Mouse (Mus musculus) hindbrain, embryonic 11.5 days (tissue): ENCODE data around the gene Gm21897. TPM values are rescaled to one million over a fixed set of nuclear protein-coding genes. Genes with fewer than 3 reads are reported as not detected.

Experiments used
- ATAC-seq: fragments of 200-750 bp; cut with Nextera tagmentation; 2 replicates; pipeline ENCODE4 v1.8.0; 2017; ENCODE audit warnings: mild to moderate bottlenecking, moderate TSS enrichment, moderate library complexity; ENCODE audit not compliant: low FRiP score
- DNase-seq: peaks from one replicate; pipeline ENCODE4 v3.0.0-alpha.2; 2015; ENCODE audit warnings: low spot score
- H3K27ac ChIP-seq: fragments of 300-500 bp; sonication (generic); 2 replicates; pipeline ENCODE4 v1.5.1; 2014; ENCODE audit warnings: mild to moderate bottlenecking, low read depth, low read length
- H3K27me3 ChIP-seq: fragments of 300-500 bp; sonication (generic); 2 replicates; pipeline ENCODE4 v1.6.1; 2014; ENCODE audit warnings: mild to moderate bottlenecking, low read length, moderate library complexity, mixed read lengths; ENCODE audit not compliant: control insufficient read depth, insufficient read depth
- H3K36me3 ChIP-seq: fragments of 300-500 bp; sonication (generic); 2 replicates; pipeline ENCODE4 v1.6.1; 2014; ENCODE audit warnings: mild to moderate bottlenecking, low read length, moderate library complexity, mixed read lengths; ENCODE audit not compliant: control insufficient read depth, insufficient read depth
- H3K4me1 ChIP-seq: fragments of 300-500 bp; sonication (generic); replicated peaks from 2 replicates; pipeline ENCODE4 v1.6.1; 2014; ENCODE audit warnings: low read length, mixed read lengths; ENCODE audit not compliant: control insufficient read depth, insufficient read depth
- H3K4me2 ChIP-seq: fragments of 300-500 bp; sonication (generic); replicated peaks from 2 replicates; pipeline ENCODE4 v1.6.1; 2014; ENCODE audit warnings: mild to moderate bottlenecking, low read depth, low read length
- H3K4me3 ChIP-seq: fragments of 300-500 bp; sonication (generic); 2 replicates; pipeline ENCODE4 v1.5.1; 2014; ENCODE audit warnings: low read depth, low read length
- H3K9ac ChIP-seq: fragments of 300-500 bp; sonication (generic); 2 replicates; pipeline ENCODE4 v1.6.1; 2014; ENCODE audit warnings: low read depth, low read length
- H3K9me3 ChIP-seq: fragments of 300-500 bp; sonication (generic); 2 replicates; pipeline ENCODE4 v1.6.1; 2016; ENCODE audit warnings: low read length; ENCODE audit not compliant: control insufficient read depth
- WGBS: fragments of 180-500 bp; shearing (Covaris S2); extraction: QIAGEN DNeasy Blood & Tissue Kit; methylation state at CpG from one replicate; pipeline ENCODE4 v1.1.7; 2014; 5-methylcytosine and 5-hydroxymethylcytosine counted together
- polyA plus RNA-seq: library from polyadenylated mRNA; unstranded; fragments of >200 nt; fragmentation: Nextera tagmentation; extraction: Ambion mirVana; gene quantifications from 2 replicates; pipeline ENCODE4 v1.2.1, GENCODE M21; 2014

Gm21897 gene
- polyA plus RNA-seq, 1 experiment from 2014 or later = not detected

DNA sequence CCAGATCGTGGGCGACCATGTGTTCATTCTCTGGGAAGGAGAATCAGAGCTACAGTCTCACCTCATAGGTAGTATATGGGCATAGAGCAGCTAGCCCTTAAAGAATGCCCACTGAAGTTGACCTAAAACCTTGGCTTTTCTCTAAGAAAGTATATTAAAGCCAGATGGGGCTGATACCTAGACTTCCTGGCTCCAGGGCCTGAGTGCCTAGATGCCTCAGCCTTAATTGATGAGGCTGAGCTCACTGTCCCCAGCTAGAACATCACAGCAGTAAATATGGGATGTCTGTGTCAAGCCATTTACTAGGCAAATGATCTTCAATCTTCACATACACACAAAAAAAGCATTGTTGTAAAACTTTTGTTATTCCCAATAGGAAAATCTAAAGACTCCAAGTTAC lies 32.1 kb downstream of the Gm21897 start:
- H3K36me3 ChIP-seq = no peaks in the 10 kb centered on the region
- no peak overlapping the region for H3K27ac ChIP-seq
- no peak overlapping the region for H3K9ac ChIP-seq
- no peaks in the 10 kb centered on the region for H3K27me3 ChIP-seq
- 90% methylated on average over 2 of the region's 2 CpGs for WGBS
- H3K4me3 ChIP-seq = no peak overlapping the region
- H3K4me2 ChIP-seq = no peak overlapping the region
- no peaks in the 10 kb centered on the region for H3K4me1 ChIP-seq
- no peak for ATAC-seq
- H3K9me3 ChIP-seq = no peaks in the 10 kb centered on the region
- no peak for DNase-seq

DNA sequence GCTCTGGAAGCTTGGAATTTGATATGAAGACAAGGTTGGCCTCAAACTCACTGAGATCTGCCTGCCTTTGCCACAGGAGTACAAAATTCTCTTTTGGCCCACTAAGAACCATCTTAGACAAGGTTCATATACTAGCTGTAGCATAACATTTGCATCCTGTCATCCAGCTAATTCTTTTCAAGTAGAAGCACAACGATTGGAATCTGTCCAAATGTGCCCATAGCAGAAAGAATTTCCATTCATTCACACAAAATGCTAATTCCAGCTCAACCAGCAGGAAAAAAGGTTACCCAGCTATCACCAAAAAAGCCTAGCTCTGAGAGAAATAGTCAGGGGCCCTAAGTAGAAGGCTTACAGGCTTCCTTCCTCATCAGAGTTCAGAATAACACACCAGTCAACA lies 34.0 kb downstream of the Gm21897 start:
- DNase-seq (no peak), ATAC-seq (no peak)
- H3K9me3 ChIP-seq = no peaks in the 10 kb centered on the region
- H3K9ac ChIP-seq = no peak overlapping the region
- no peaks in the 10 kb centered on the region for H3K27me3 ChIP-seq
- H3K27ac ChIP-seq = no peak overlapping the region
- no peaks in the 10 kb centered on the region for H3K4me1 ChIP-seq
- H3K4me3 ChIP-seq = no peak overlapping the region
- no peaks in the 10 kb centered on the region for H3K36me3 ChIP-seq
- H3K4me2 ChIP-seq = no peak overlapping the region
- WGBS = 90% methylated on average over 1 of the region's 1 CpGs

DNA sequence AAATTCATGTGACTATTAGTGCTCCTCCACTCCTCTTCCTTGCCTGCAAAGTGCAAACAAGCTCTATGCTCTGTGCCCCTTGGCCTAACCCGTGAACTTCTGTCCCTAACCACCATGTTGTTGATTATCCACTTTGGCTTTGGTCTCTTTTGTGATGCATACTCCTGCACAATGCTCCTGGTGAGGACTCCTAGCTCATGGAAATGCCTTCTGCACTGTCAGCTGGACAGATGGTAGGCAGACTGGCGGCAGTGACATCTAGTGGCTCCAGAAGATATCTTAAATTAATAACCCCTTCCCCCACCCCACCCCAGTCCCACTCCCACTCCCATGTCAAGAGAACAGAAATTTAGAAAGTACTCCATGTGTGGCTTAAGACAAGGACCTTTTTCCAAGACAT lies 35.1 kb downstream of the Gm21897 start:
- WGBS = 45% methylated on average over 2 of the region's 2 CpGs
- H3K27me3 ChIP-seq = no peaks in the 10 kb centered on the region
- DNase-seq = no peak

GRCm38 (mm10) chr16:15354901-15355300 lies 37.6 kb downstream of the Gm21897 start:
- H3K27me3 ChIP-seq = no peaks in the 10 kb centered on the region

More for the DNA sequence above, 35.1 kb downstream of the Gm21897 start:
- H3K4me3 ChIP-seq = no peak overlapping the region
- H3K27ac ChIP-seq = no peak overlapping the region
- no peak for ATAC-seq
- no peaks in the 10 kb centered on the region for H3K36me3 ChIP-seq
- no peaks in the 10 kb centered on the region for H3K9me3 ChIP-seq
- H3K9ac ChIP-seq = no peak overlapping the region
- H3K4me2 ChIP-seq = no peak overlapping the region
- no peaks in the 10 kb centered on the region for H3K4me1 ChIP-seq

DNA sequence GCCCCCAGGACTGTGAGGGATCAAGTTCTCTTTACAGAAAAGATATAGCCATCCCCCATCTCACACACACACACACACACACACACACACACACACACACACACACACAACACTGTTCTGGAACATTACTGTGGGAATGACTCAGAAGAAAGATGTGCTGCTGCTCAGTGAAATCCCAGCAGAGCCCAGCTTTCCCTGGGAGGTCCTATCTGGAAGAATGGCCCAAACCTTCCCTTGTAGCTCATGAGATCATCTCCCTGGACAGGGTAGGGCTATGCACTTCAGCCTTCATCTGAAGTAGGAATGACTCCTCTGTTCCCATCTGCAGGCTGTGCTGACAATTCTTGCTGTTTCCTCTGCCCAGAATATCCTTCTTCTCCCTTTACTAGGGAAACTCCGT lies 38.1 kb downstream of the Gm21897 start:
- WGBS = 95% methylated on average over 1 of the region's 1 CpGs
- no peak overlapping the region for H3K4me3 ChIP-seq
- H3K9me3 ChIP-seq = no peaks in the 10 kb centered on the region
- H3K4me2 ChIP-seq = no peak overlapping the region
- H3K27me3 ChIP-seq = no peaks in the 10 kb centered on the region
- no peaks in the 10 kb centered on the region for H3K36me3 ChIP-seq
- no peaks in the 10 kb centered on the region for H3K4me1 ChIP-seq
- no peak for ATAC-seq
- DNase-seq = no peak
- H3K9ac ChIP-seq = no peak overlapping the region
- no peak overlapping the region for H3K27ac ChIP-seq

More at GRCm38 (mm10) chr16:15354901-15355300, 37.6 kb downstream of the Gm21897 start:
- H3K9ac ChIP-seq = no peak overlapping the region
- no peak overlapping the region for H3K4me3 ChIP-seq
- no peak overlapping the region for H3K27ac ChIP-seq
- H3K36me3 ChIP-seq = no peaks in the 10 kb centered on the region
- no peak overlapping the region for H3K4me2 ChIP-seq
- H3K9me3 ChIP-seq = no peaks in the 10 kb centered on the region
- WGBS = 79% methylated on average over 2 of the region's 2 CpGs
- no peak for DNase-seq
- no peaks in the 10 kb centered on the region for H3K4me1 ChIP-seq
- ATAC-seq = no peak

- H3K4me3 ChIP-seq = no peak overlapping the region
- H3K4me1 ChIP-seq = no peaks in the 10 kb centered on the region
- H3K27me3 ChIP-seq = no peaks in the 10 kb centered on the region
- no peak overlapping the region for H3K27ac ChIP-seq
- ATAC-seq (no peak), DNase-seq (no peak)
- H3K9me3 ChIP-seq = no peaks in the 10 kb centered on the region
- no peak overlapping the region for H3K9ac ChIP-seq
- H3K4me2 ChIP-seq = no peak overlapping the region
- H3K36me3 ChIP-seq = no peaks in the 10 kb centered on the region
Measured at GRCm38 (mm10) chr16:15357766-15358165, 40.5 kb downstream of the Gm21897 start.

DNA sequence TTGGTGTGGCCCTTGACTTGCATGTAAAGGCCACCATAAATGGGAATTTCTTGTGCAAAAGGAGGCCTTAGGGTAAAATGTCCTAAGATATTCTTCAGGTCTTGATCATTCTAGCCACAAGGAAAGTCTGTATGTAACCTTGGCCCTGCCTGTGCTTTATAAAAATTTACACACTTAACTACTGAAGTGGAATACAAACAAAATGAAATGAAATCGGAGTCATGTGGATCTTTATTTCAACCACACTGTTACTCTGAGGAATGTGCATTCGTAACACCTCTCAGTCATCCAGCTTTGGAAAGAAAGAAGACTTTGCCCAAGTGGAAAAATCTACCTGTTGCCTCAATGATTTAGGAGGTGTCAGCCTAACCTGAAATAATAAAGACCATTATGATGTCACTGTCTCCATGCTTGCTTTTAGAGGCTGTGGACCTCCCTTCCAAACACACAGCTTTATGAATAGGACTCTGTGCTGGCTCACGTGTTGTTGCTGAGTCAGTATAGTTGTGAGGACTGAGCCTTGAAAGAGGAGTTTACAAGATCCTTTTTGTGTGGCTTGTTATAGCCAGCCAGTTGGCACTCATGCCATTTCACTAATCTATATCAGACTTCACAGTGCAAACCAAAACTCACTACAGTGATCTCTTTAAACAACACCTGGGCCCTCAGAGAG lies 42.0 kb downstream of the Gm21897 start:
- H3K4me2 ChIP-seq = no peak overlapping the region
- ATAC-seq (no peak), DNase-seq (no peak)
- no peak overlapping the region for H3K27ac ChIP-seq
- H3K4me1 ChIP-seq = no peaks in the 10 kb centered on the region
- H3K27me3 ChIP-seq = no peaks in the 10 kb centered on the region
- H3K4me3 ChIP-seq = no peak overlapping the region
- no peaks in the 10 kb centered on the region for H3K36me3 ChIP-seq
- no peak overlapping the region for H3K9ac ChIP-seq
- no peaks in the 10 kb centered on the region for H3K9me3 ChIP-seq
- WGBS = 86% methylated on average over 3 of the region's 3 CpGs

GRCm38 (mm10) chr16:15360825-15361224 lies 43.6 kb downstream of the Gm21897 start:
- no peaks in the 10 kb centered on the region for H3K36me3 ChIP-seq
- H3K4me2 ChIP-seq = no peak overlapping the region
- H3K4me3 ChIP-seq = no peak overlapping the region
- ATAC-seq (no peak), DNase-seq (no peak)
- H3K27me3 ChIP-seq = no peaks in the 10 kb centered on the region
- H3K4me1 ChIP-seq = no peaks in the 10 kb centered on the region
- H3K9me3 ChIP-seq = no peaks in the 10 kb centered on the region
- H3K9ac ChIP-seq = no peak overlapping the region
- H3K27ac ChIP-seq = no peak overlapping the region
